Mouse (Mus musculus): ENCODE results near the gene Bod1.

GRCm38 (mm10) chr11:31646571-31646970 lies 25.1 kb downstream of the Bod1 start:
- TF ChIP-seq EP300 (IDR thresholded peaks at IDR 0.05), result no peak
- TF ChIP-seq CTCF (IDR thresholded peaks at IDR 0.05), result no peak

All from lung, postnatal 0 days (tissue).